Mouse (Mus musculus) left cerebral cortex, adult 2 months (tissue): ENCODE measurements around the gene Frat1. TPM values are rescaled to one million over a fixed set of nuclear protein-coding genes. Genes with fewer than 3 reads are reported as not detected.
A peak's percentile ranks its signal among the peaks of the same experiment; 100 is the strongest.

Experiments
- DNase-seq, 2 experiments: peaks; one replicate each; pipeline ENCODE4 v3.0.0; 2021 to 2022; ENCODE audit warnings: low spot score in 2 of 2, mixed read lengths in 1 of 2; ENCODE audit errors: extremely low spot score in 1 of 2
- H3K27ac ChIP-seq: fragments of 200-600 bp; 2 replicates; pipeline ENCODE4 v1.8.1; 2022
- H3K4me3 ChIP-seq: fragments of 200-600 bp; 2 replicates; pipeline ENCODE4 v1.8.1; 2022
- CTCF ChIP-seq: fragments of 200-600 bp; IDR thresholded peaks from 2 replicates; pipeline ENCODE4 v1.8.1; 2022; ENCODE audit warnings: antibody characterized with exemption, mild to moderate bottlenecking, moderate library complexity
- intact Hi-C: fragments of 180-260 bp; cut with DNase I; formaldehyde crosslinking; loops from one replicate; pipeline ENCODE4 v1.15.1; 2025
- long read RNA-seq, 2 experiments: library from polyadenylated mRNA; stranded (forward); transcript quantifications; one replicate each; pipeline ENCODE4 v2.0.0; 2021; ENCODE audit warnings: borderline mapping rate in 2 of 2
- total RNA-seq, 2 experiments: library from RNA; stranded (reverse); gene quantifications; 2 replicates each; pipeline ENCODE4 v1.2.3; 2021

The Frat1 gene
- 10 to 100 TPM; 14.5 to 17.7 TPM for total RNA-seq
- long read RNA-seq, experiment 1, partial matches to known transcripts = 0 of 1 reads
- long read RNA-seq, experiment 1, other reads (novel, unspliced or antisense) = 0 of 1 reads
- long read RNA-seq, experiment 2 = 0 reads

- intact Hi-C loops = loop anchor here (2.0 kb wide), 1 partner anchor 17 kb away; no protein-coding TSS in a partner anchor
- peak within 1 kb of the TSS; percentile 96 for H3K27ac ChIP-seq
- no peak for TF ChIP-seq CTCF
- peak within 1 kb of the TSS; percentile 76 for H3K4me3 ChIP-seq
- peak; percentile 86 to 88 for DNase-seq
Measured at GRCm38 (mm10) chr19:41829381-41830105, at the start of gene Frat1. TSS of gene Frat1 (plus strand) at chr19:41829970.

GRCm38 (mm10) chr19:41786896-41787295, 42.9 kb upstream of the Frat1 start:
- intact Hi-C loops = no loop called here
- Histone ChIP-seq H3K4me3 (no peak overlapping the region), H3K27ac (no peak overlapping the region)
- DNase-seq = no peak
- TF ChIP-seq CTCF = no peak

GRCm38 (mm10) chr19:41789110-41789961, 40.4 kb upstream of the Frat1 start:
- H3K27ac ChIP-seq = no peak overlapping the region
- intact Hi-C loops = no loop called here
- H3K4me3 ChIP-seq = no peak overlapping the region
- no peak for DNase-seq
- TF ChIP-seq CTCF = no peak

DNA sequence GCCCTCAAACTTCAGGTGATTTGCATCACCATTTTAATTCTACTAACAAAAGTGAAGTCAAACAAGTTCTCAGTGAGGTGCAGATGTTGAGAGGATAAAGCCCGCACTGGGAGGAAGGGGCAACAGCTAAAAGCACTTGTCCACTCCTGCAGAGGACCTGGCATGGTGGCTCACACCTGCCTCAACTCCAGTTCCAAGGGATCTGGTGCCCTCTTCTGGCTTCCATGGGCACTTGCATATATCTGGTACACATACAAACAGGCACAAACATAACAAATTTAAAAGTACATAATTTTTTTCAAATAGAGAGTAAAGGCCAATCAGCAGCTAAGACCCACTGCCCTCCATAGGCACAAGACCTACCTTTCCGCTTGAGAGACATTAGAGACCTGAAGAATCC, 38.4 kb upstream of the Frat1 start:
- no peak overlapping the region for H3K4me3 ChIP-seq
- peak; percentile 28 for TF ChIP-seq CTCF
- intact Hi-C loops = no loop called here
- H3K27ac ChIP-seq = no peak overlapping the region
- no peak for DNase-seq

DNA sequence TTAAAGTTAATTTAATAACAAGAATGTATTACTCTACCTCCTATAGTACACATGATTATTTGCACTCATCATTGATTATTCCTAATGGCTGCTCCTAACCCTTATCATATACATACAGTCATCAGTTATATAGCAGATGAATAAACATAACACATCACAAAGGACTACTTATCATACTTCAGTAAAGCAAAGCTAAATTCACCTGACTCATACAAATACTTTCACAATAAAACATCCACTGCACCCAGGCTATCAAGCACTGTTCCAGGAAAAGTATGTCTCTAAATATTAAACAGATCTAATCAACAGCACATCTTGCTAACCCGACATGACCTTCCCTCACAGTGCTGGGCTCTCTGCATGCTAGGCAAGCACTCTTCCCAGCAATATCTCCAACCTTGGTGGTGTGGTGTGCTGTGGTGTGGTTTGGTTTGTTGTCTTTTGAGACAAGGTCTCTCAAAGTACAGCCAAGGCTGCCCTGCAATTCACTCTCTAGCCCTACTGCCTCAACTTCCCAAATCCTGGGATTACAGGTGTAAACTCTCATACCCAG, 36.8 kb upstream of the Frat1 start:
- intact Hi-C loops = no loop called here
- no peak for TF ChIP-seq CTCF
- no peak overlapping the region for H3K4me3 ChIP-seq
- H3K27ac ChIP-seq = no peak overlapping the region
- DNase-seq = no peak

- intact Hi-C loops = no loop called here
- Histone ChIP-seq H3K4me3 (no peak overlapping the region), H3K27ac (no peak overlapping the region)
- TF ChIP-seq CTCF = no peak
- no peak for DNase-seq
Measured at GRCm38 (mm10) chr19:41794017-41794416, 35.8 kb upstream of the Frat1 start.

DNA sequence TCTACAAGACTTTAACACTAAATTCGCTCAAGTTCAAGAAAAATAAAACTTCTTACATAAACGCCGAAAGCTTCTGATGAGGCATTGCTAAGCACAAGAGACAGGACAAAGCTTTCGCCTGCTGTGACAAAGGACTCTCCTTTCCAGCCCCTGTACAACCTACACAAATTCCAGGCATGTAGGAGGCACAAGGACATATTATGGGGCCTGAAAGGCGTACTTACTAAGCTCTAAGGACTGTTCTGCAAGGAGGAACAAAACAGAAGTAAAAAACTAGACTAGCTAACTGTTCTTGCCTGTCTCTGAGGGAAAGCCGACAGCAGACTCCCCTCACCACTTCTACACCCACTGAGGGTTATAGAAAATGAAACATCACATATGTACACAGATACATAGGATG, 34.9 kb upstream of the Frat1 start:
- no peak overlapping the region for H3K27ac ChIP-seq
- TF ChIP-seq CTCF = no peak
- DNase-seq = no peak
- H3K4me3 ChIP-seq = no peak overlapping the region
- intact Hi-C loops = no loop called here

- intact Hi-C loops = no loop called here
- no peak for TF ChIP-seq CTCF
Measured at GRCm38 (mm10) chr19:41796148-41796760, 33.5 kb upstream of the Frat1 start.

DNA sequence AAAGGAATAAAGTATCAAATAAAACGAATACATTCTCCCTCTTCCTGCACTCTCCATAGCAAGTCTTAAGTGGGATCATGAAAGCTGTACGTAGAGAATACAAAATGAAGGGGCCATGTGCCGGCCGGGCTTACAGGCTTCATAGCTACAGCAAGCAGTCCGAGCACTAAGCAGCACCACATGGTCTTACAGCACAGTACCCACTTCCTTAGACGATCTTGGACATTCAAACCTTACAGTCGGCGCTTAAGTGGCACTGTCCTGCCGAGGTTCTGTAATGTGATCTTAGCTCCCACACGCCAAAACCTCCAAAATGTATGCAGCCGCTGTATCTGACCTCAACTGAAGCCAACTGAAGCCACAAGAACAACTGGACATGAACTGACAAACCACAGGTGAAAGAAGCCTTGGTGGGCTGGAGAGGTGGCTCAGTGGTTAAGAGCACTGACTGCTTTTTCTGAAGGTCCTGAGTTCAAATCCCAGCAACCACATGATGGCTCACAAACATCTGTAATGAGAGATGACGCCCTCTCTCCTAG, 32.9 kb upstream of the Frat1 start:
- Histone ChIP-seq H3K27ac (no peak overlapping the region), H3K4me3 (no peak overlapping the region)
- no peak for TF ChIP-seq CTCF
- no peak for DNase-seq
- intact Hi-C loops = no loop called here

More at GRCm38 (mm10) chr19:41796148-41796760, 33.5 kb upstream of the Frat1 start:
- DNase-seq = no peak
- Histone ChIP-seq H3K4me3 (no peak overlapping the region), H3K27ac (no peak overlapping the region)

DNA sequence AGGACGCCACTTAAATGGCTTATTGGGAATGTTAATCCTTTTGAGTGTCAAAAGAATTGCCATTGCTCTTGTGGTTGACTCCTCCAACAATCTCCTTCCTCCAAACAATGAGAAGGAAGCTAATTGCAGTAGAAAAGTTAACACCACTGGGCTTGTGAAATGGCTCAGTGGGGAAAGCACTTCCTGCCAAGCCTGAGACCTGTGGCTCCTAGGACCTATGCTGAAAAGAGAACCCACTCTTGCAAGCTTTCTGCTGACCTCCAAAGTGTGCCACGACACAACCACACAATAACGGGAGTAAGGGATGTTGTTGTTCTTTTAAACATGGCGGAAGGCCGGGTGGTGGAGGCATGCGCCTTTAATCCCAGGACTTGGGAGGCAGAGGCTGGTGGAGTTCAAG, 32.2 kb upstream of the Frat1 start:
- TF ChIP-seq CTCF = no peak

GRCm38 (mm10) chr19:41800451-41800850, 29.3 kb upstream of the Frat1 start:
- H3K27ac ChIP-seq = no peak overlapping the region
- no peak for TF ChIP-seq CTCF
- no peak overlapping the region for H3K4me3 ChIP-seq
- intact Hi-C loops = loop anchor here (5.0 kb wide), 1 partner anchor 47 kb away; the partner anchor contains the start of gene Frat2
- no peak for DNase-seq

More for the DNA sequence above, 32.2 kb upstream of the Frat1 start:
- Histone ChIP-seq H3K4me3 (no peak overlapping the region), H3K27ac (no peak overlapping the region)
- intact Hi-C loops = no loop called here
- DNase-seq = no peak
